Mouse (Mus musculus) ES-Bruce4 (cell line): ENCODE results near the gene Desi1.

ENCODE experiments used
- CTCF ChIP-seq: IDR thresholded peaks from one replicate; pipeline ENCODE4 v1.8.1; 2011; ENCODE audit warnings: low read depth, low read length
- EP300 ChIP-seq: IDR thresholded peaks from 2 replicates; pipeline ENCODE4 v1.6.1; 2011; ENCODE audit warnings: low read depth, low read length; ENCODE audit not compliant: insufficient read depth
- POLR2A ChIP-seq: IDR thresholded peaks from one replicate; pipeline ENCODE4 v1.8.1; 2011; ENCODE audit warnings: low read length; ENCODE audit not compliant: insufficient read depth

- no peak for TF ChIP-seq POLR2A
- TF ChIP-seq EP300, result no peak
- TF ChIP-seq CTCF, result peak; percentile 81
These were observed 7.0 kb upstream of the Desi1 start for GRCm38 (mm10) chr15:82040650-82041049.
